Mouse (Mus musculus): Measurements from ENCODE around the gene Vps35l. TPM values are rescaled to one million over a fixed set of nuclear protein-coding genes. Genes with fewer than 3 reads are reported as not detected.

Vps35l gene
- polyA plus RNA-seq, 1 experiment from 2014 or later: 44.8 TPM

- Histone ChIP-seq H3K9me3 (replicated peaks) (no peaks in the 10 kb centered on the region), H3K9ac (no peak overlapping the region), H3K4me1 (replicated peaks) (no peaks in the 10 kb centered on the region), H3K4me2 (no peak overlapping the region), H3K27me3 (no peaks in the 10 kb centered on the region), H3K27ac (no peak overlapping the region), H3K36me3 (no peaks in the 10 kb centered on the region; the same call in none of the 2 replicates), H3K4me3 (no peak overlapping the region)
- no peak for ATAC-seq (replicated peaks; ENCODE audit: insufficient number of reproducible peaks, insufficient read depth, low FRiP score, low read depth)
- WGBS: 86% methylated on average over 11 of the region's 11 CpGs
Measured at GRCm38 (mm10) chr7:118783305-118784001, 43.4 kb downstream of the Vps35l start.

- WGBS: 81% methylated on average over 6 of the region's 6 CpGs
Measured at GRCm38 (mm10) chr7:118786091-118786490, 46.1 kb downstream of the Vps35l start.

GRCm38 (mm10) chr7:118787326-118787725 lies 47.3 kb downstream of the Vps35l start:
- peaks cover 3% of the 10 kb centered on the region; the same call in 1 of the 2 replicates for H3K36me3 ChIP-seq
- 88% methylated on average over 5 of the region's 5 CpGs for WGBS

More at GRCm38 (mm10) chr7:118786091-118786490, 46.1 kb downstream of the Vps35l start:
- H3K27ac ChIP-seq: no peak overlapping the region
- H3K4me3 ChIP-seq: no peak overlapping the region
- H3K36me3 ChIP-seq: no peaks in the 10 kb centered on the region; the same call in 1 of the 2 replicates
- no peaks in the 10 kb centered on the region for H3K9me3 ChIP-seq (replicated peaks)
- no peak overlapping the region for H3K9ac ChIP-seq
- no peaks in the 10 kb centered on the region for H3K27me3 ChIP-seq
- no peak overlapping the region for H3K4me2 ChIP-seq
- ATAC-seq (replicated peaks; ENCODE audit: insufficient number of reproducible peaks, insufficient read depth, low FRiP score, low read depth): no peak
- H3K4me1 ChIP-seq (replicated peaks): no peaks in the 10 kb centered on the region

GRCm38 (mm10) chr7:118788481-118788880 lies 48.5 kb downstream of the Vps35l start:
- no peak for ATAC-seq (replicated peaks; ENCODE audit: insufficient number of reproducible peaks, insufficient read depth, low FRiP score, low read depth)
- H3K27me3 ChIP-seq: no peaks in the 10 kb centered on the region
- no peaks in the 10 kb centered on the region for H3K9me3 ChIP-seq (replicated peaks)
- no peaks in the 10 kb centered on the region for H3K4me1 ChIP-seq (replicated peaks)
- 0 out of 2 replicates have a peak, but pooled peaks cover 7% of the 10 kb centered on the region for H3K36me3 ChIP-seq
- H3K9ac ChIP-seq: no peak overlapping the region
- no peak overlapping the region for H3K4me3 ChIP-seq
- 49% methylated on average over 7 of the region's 7 CpGs for WGBS
- H3K27ac ChIP-seq: no peak overlapping the region
- no peak overlapping the region for H3K4me2 ChIP-seq

More at GRCm38 (mm10) chr7:118787326-118787725, 47.3 kb downstream of the Vps35l start:
- Histone ChIP-seq H3K9ac (no peak overlapping the region), H3K4me1 (replicated peaks) (no peaks in the 10 kb centered on the region), H3K9me3 (replicated peaks) (no peaks in the 10 kb centered on the region), H3K4me2 (no peak overlapping the region), H3K27ac (no peak overlapping the region), H3K27me3 (no peaks in the 10 kb centered on the region), H3K4me3 (no peak overlapping the region)
- no peak for ATAC-seq (replicated peaks; ENCODE audit: insufficient number of reproducible peaks, insufficient read depth, low FRiP score, low read depth)

GRCm38 (mm10) chr7:118790292-118790691 lies 50.3 kb downstream of the Vps35l start:
- Histone ChIP-seq H3K36me3 (0 out of 2 replicates have a peak, but pooled peaks cover 7% of the 10 kb centered on the region), H3K4me2 (no peak overlapping the region), H3K27ac (no peak overlapping the region), H3K9ac (no peak overlapping the region), H3K27me3 (no peaks in the 10 kb centered on the region), H3K4me3 (no peak overlapping the region), H3K9me3 (replicated peaks) (no peaks in the 10 kb centered on the region), H3K4me1 (replicated peaks) (no peaks in the 10 kb centered on the region)
- 78% methylated on average over 5 of the region's 5 CpGs for WGBS
- ATAC-seq (replicated peaks; ENCODE audit: insufficient number of reproducible peaks, insufficient read depth, low FRiP score, low read depth): no peak

- no peak for ATAC-seq (replicated peaks; ENCODE audit: insufficient number of reproducible peaks, insufficient read depth, low FRiP score, low read depth)
- H3K36me3 ChIP-seq: peaks cover 7% of the 10 kb centered on the region; the same call in 1 of the 2 replicates
Measured at GRCm38 (mm10) chr7:118793899-118794298, 53.9 kb downstream of the Vps35l start.

GRCm38 (mm10) chr7:118795779-118796178 lies 55.8 kb downstream of the Vps35l start:
- no peak for ATAC-seq (replicated peaks; ENCODE audit: insufficient number of reproducible peaks, insufficient read depth, low FRiP score, low read depth)
- no peak overlapping the region for H3K4me3 ChIP-seq
- no peak overlapping the region for H3K9ac ChIP-seq
- H3K27me3 ChIP-seq: no peaks in the 10 kb centered on the region
- whole genome bisulfite sequencing: 94% methylated on average over 8 of the region's 8 CpGs
- no peak overlapping the region for H3K27ac ChIP-seq
- no peaks in the 10 kb centered on the region for H3K9me3 ChIP-seq (replicated peaks)
- H3K4me1 ChIP-seq (replicated peaks): 0 out of 2 replicates have a peak, but pooled peaks cover 3% of the 10 kb centered on the region
- no peak overlapping the region for H3K4me2 ChIP-seq
- peaks cover 13% of the 10 kb centered on the region for H3K36me3 ChIP-seq

More at GRCm38 (mm10) chr7:118793899-118794298, 53.9 kb downstream of the Vps35l start:
- Histone ChIP-seq H3K9me3 (replicated peaks) (no peaks in the 10 kb centered on the region), H3K4me2 (no peak overlapping the region), H3K4me1 (replicated peaks) (0 out of 2 replicates have a peak, but pooled peaks cover 3% of the 10 kb centered on the region), H3K9ac (no peak overlapping the region), H3K27ac (no peak overlapping the region), H3K4me3 (no peak overlapping the region), H3K27me3 (no peaks in the 10 kb centered on the region)
- 76% methylated on average over 8 of the region's 8 CpGs for WGBS

GRCm38 (mm10) chr7:118796838-118797237 lies 56.8 kb downstream of the Vps35l start:
- no peak overlapping the region for H3K9ac ChIP-seq
- no peak overlapping the region for H3K4me3 ChIP-seq
- ATAC-seq (replicated peaks; ENCODE audit: insufficient number of reproducible peaks, insufficient read depth, low FRiP score, low read depth): no peak
- H3K4me2 ChIP-seq: no peak overlapping the region
- 81% methylated on average over 9 of the region's 9 CpGs for WGBS
- no peaks in the 10 kb centered on the region for H3K27me3 ChIP-seq
- H3K4me1 ChIP-seq (replicated peaks): 0 out of 2 replicates have a peak, but pooled peaks cover 3% of the 10 kb centered on the region
- H3K9me3 ChIP-seq (replicated peaks): no peaks in the 10 kb centered on the region
- peaks cover 19% of the 10 kb centered on the region for H3K36me3 ChIP-seq
- H3K27ac ChIP-seq: no peak overlapping the region

- Histone ChIP-seq H3K9me3 (replicated peaks) (no peaks in the 10 kb centered on the region), H3K36me3 (peaks cover 21% of the 10 kb centered on the region), H3K4me3 (no peak overlapping the region), H3K4me2 (no peak overlapping the region), H3K9ac (no peak overlapping the region), H3K4me1 (replicated peaks) (0 out of 2 replicates have a peak, but pooled peaks cover 3% of the 10 kb centered on the region), H3K27me3 (no peaks in the 10 kb centered on the region), H3K27ac (0 out of 2 replicates have a peak overlapping the region, but pooled peaks have one; percentile 24)
- 24% methylated on average over 7 of the region's 7 CpGs for WGBS
- no peak for ATAC-seq (replicated peaks; ENCODE audit: insufficient number of reproducible peaks, insufficient read depth, low FRiP score, low read depth)
Measured at GRCm38 (mm10) chr7:118797600-118797999, 57.6 kb downstream of the Vps35l start.

GRCm38 (mm10) chr7:118798105-118798570 lies 58.1 kb downstream of the Vps35l start:
- WGBS: 71% methylated on average over 6 of the region's 6 CpGs
- no peaks in the 10 kb centered on the region for H3K9me3 ChIP-seq (replicated peaks)
- ATAC-seq (replicated peaks; ENCODE audit: insufficient number of reproducible peaks, insufficient read depth, low FRiP score, low read depth): no peak
- no peak overlapping the region for H3K9ac ChIP-seq
- peaks cover 21% of the 10 kb centered on the region for H3K36me3 ChIP-seq
- H3K27ac ChIP-seq: no peak overlapping the region
- no peak overlapping the region for H3K4me3 ChIP-seq
- no peak overlapping the region for H3K4me2 ChIP-seq
- 0 out of 2 replicates have a peak, but pooled peaks cover 3% of the 10 kb centered on the region for H3K4me1 ChIP-seq (replicated peaks)
- H3K27me3 ChIP-seq: no peaks in the 10 kb centered on the region

GRCm38 (mm10) chr7:118800112-118800734 lies 60.2 kb downstream of the Vps35l start:
- Histone ChIP-seq H3K4me3 (no peak overlapping the region), H3K27ac (no peak overlapping the region), H3K9ac (no peak overlapping the region), H3K9me3 (replicated peaks) (no peaks in the 10 kb centered on the region), H3K4me2 (no peak overlapping the region), H3K27me3 (no peaks in the 10 kb centered on the region), H3K36me3 (peaks cover 25% of the 10 kb centered on the region), H3K4me1 (replicated peaks) (0 out of 2 replicates have a peak, but pooled peaks cover 3% of the 10 kb centered on the region)
- 85% methylated on average over 15 of the region's 15 CpGs for WGBS
- ATAC-seq (replicated peaks; ENCODE audit: insufficient number of reproducible peaks, insufficient read depth, low FRiP score, low read depth): no peak
